Mouse (Mus musculus) neutrophil, adult 5-6 weeks (primary cell): ENCODE measurements around the gene Shc3. TPM values are rescaled to one million over a fixed set of nuclear protein-coding genes. Genes with fewer than 3 reads are reported as not detected.

Experiments
- ATAC-seq: fragments of 151-379, 151-347 bp; 2 replicates; pipeline ENCODE4 v1.8.0; 2017; ENCODE audit warnings: mild to moderate bottlenecking, moderate TSS enrichment; ENCODE audit not compliant: insufficient number of reproducible peaks, poor library complexity, low FRiP score, severe bottlenecking; ENCODE audit errors: extremely low read depth
- total RNA-seq: library from RNA; stranded (forward); fragments of 200-1000 nt; gene quantifications from 2 replicates; pipeline ENCODE4 v1.2.3, GENCODE M21; 2017

Shc3 gene
- total RNA-seq, 1 experiment from 2014 or later: not detected

GRCm38 (mm10) chr13:51573849-51574248 lies 4.6 kb upstream of the Shc3 start:
- no peak for ATAC-seq

GRCm38 (mm10) chr13:51570111-51570510 lies 892 bp upstream of the Shc3 start:
- no peak for ATAC-seq

GRCm38 (mm10) chr13:51569685-51570068 lies 458 bp upstream of the Shc3 start:
- no peak for ATAC-seq

GRCm38 (mm10) chr13:51568501-51568901 lies 718 bp downstream of the Shc3 start:
- no peak for ATAC-seq

- no peak for ATAC-seq
Observed at GRCm38 (mm10) chr13:51567411-51567851, 1.8 kb downstream of the Shc3 start.

GRCm38 (mm10) chr13:51567078-51567395 lies 2.2 kb downstream of the Shc3 start:
- ATAC-seq: no peak

GRCm38 (mm10) chr13:51566371-51567077 lies 2.7 kb downstream of the Shc3 start:
- no peak for ATAC-seq

GRCm38 (mm10) chr13:51564741-51565140 lies 4.5 kb downstream of the Shc3 start:
- ATAC-seq: no peak

GRCm38 (mm10) chr13:51553343-51553742 lies 15.9 kb downstream of the Shc3 start:
- no peak for ATAC-seq

- ATAC-seq: no peak
Observed at GRCm38 (mm10) chr13:51552233-51552632, 17.0 kb downstream of the Shc3 start.

- ATAC-seq: no peak
Observed at GRCm38 (mm10) chr13:51551824-51552223, 17.4 kb downstream of the Shc3 start.

GRCm38 (mm10) chr13:51539816-51540215 lies 29.4 kb downstream of the Shc3 start:
- ATAC-seq: no peak

GRCm38 (mm10) chr13:51535326-51535725 lies 33.9 kb downstream of the Shc3 start:
- ATAC-seq: no peak

GRCm38 (mm10) chr13:51526480-51526879 lies 42.7 kb downstream of the Shc3 start:
- no peak for ATAC-seq

- no peak for ATAC-seq
Observed at GRCm38 (mm10) chr13:51524316-51524715, 44.9 kb downstream of the Shc3 start.

GRCm38 (mm10) chr13:51523311-51523710 lies 45.9 kb downstream of the Shc3 start:
- ATAC-seq: no peak

- no peak for ATAC-seq
Observed at GRCm38 (mm10) chr13:51518880-51519279, 50.3 kb downstream of the Shc3 start.

GRCm38 (mm10) chr13:51517943-51518342 lies 51.3 kb downstream of the Shc3 start:
- no peak for ATAC-seq

GRCm38 (mm10) chr13:51508836-51509235 lies 60.4 kb downstream of the Shc3 start:
- no peak for ATAC-seq

GRCm38 (mm10) chr13:51505711-51506110 lies 63.5 kb downstream of the Shc3 start:
- ATAC-seq: no peak

GRCm38 (mm10) chr13:51499769-51500168 lies 69.5 kb downstream of the Shc3 start:
- ATAC-seq: no peak
